Mouse (Mus musculus) right cerebral cortex, postnatal 4 days (tissue): ENCODE measurements around the gene Atp6v1a.
A peak's percentile ranks its signal among the peaks of the same experiment; 100 is the strongest.

Source experiments
- DNase-seq: peaks from one replicate; pipeline ENCODE4 v3.0.0-alpha.2; 2022

The Atp6v1a gene

DNA sequence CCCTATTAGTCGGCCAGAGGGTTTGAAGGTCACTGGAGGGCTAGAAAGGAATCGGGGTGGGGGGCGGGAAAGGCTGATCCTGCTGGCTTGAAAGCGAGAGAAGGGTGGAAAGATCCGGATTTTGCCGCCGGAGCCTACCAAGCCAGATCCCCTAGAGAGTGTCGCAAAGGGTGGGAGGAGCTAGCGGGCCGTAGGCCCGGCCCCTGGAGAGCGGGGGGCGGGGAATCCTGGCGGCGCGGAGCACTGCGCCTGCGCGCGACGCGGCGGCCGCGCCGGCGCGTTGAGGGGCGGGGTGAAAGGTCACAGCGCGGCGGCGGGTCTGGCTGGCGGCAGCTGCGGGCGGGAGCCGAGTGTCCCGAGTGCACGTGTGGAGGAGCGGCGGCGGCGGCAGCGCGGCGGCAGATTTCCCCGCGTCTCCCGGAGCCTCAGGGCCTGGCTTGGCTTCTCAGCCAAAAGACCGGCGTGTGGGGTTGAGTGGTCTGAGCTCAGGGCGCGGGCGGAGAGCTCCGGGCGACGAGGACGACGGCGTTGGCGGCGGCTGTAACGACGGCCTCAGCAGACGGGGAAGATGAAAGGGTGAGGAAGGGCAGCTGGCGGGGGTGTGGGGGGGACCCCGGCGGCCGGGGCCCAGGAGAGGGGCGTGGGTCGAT lies at the start of gene Atp6v1a, which contains the start of gene Naa50:
Gene Atp6v1a (minus strand): TSS at position 170 of the 650 bp plus-strand sequence.
Gene Naa50 (plus strand): TSS at position 295 of the 650 bp plus-strand sequence.
- DNase-seq = peak; percentile 96

GRCm38 (mm10) chr16:44188766-44189165 lies 49.3 kb upstream of the Atp6v1a start:
- no peak for DNase-seq

DNA sequence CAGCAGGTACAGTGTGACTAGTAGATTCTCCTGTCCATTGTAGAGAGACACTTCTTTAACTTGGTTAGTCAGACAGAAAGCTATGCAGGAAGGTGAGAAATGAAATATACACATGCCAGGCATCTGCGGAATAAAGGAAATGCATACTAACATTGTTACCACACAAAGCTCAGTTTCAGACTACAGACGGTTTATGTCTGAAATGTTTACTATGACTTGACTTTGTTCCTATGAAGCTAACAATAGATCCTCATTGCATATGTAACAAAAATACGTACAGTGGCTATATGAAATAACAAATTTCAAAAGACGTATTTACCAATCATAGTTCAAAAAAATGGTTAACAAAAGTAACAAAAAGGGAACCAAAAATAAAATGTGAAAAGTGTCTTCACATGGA lies 47.7 kb upstream of the Atp6v1a start:
- DNase-seq = no peak

DNA sequence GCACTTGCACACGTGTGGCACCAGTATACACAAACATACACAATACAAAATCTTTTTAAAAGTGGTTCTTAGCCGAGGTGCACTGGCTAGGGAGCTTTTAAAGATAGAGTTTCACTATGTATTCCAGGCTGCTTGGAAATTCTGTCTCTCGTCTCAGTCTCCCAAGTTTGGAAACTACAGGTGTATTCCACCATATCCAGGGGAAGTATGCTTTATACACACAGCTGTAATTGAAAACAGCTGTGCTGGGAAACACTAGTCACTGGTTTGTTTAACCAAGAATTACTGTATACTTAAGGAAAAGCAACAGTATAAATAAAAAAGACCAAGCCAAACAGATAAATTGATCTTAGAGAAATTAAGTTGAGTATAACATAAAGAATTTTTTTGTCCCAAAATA lies 45.3 kb upstream of the Atp6v1a start:
- DNase-seq = no peak

DNA sequence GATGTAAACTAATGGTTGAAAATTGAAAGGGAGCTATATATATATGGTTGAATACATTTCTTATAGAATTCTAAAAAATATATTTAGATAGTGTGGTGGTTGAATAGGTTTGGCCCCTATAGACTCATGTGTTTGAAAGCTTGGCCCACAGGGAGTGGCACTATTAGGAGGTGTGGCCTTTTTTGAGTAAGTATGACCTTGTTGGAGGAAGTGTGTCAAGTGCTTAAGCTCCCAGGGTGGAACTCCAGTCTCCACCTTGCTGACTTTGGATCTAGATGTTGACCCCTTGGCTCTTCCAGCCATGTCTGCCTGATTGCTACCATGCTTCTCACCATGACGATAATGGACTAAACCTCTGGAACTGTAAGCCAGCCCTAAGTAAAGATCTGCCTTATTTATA lies 43.1 kb upstream of the Atp6v1a start:
- no peak for DNase-seq

DNA sequence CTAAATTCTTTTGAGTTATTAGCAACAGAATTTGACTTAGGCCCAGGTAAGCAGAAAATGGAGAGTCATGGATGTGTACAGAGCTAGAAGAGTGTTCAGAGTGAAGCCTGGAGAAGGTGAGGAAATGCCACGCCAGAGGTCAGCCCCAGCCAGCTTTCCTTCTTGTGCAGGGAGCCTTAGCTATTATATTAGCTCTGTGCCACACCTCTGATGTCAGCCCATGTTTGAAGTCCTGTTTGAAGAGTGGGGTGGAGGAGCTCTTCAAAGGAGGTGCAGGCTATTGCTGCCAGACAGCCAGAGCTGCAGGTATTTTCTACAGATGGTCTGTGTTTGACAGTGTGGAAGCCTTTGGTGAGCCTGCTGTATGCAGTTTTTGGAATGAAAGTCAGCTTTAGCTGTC lies 39.0 kb upstream of the Atp6v1a start:
- no peak for DNase-seq

DNA sequence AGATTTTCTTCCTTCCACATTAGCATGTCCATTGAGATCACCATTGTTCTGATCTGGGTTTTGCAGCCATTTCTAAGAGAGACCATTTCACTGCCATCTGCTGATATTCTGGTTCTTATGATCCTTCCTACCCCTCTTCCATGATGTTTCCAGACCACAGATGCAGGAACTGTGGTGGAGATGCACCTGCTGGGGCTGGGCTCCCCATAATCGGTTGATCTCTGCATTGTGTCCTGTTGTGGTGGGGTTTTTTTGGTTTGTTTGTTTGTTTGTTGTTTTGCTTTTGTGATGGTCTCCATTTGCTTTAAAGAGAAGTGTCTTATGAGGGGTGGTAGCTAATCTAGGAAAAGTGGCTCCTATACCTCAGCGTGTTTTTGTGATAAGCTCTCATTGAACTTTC lies 37.0 kb upstream of the Atp6v1a start:
- DNase-seq = no peak

DNA sequence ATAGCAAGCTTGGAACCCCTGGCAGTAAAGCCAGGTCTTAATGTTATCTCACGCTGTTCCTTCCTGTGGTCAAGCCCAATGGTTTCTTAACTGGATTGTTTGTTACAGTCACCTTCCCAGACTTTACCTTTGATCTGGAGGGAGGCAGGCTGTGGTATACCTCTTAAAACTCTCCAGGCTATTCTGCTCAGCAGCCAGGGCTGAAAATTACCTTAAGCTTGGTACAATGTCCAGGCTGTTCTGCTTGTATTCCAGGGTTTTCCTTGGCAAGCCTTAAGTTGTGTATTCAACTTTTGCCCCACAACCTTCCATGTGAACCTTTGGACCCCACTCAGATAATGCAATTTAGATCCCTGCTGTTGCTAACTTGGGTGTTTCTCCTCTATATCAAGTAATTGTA lies 35.5 kb upstream of the Atp6v1a start:
- DNase-seq = no peak

GRCm38 (mm10) chr16:44173966-44174530 lies 34.5 kb upstream of the Atp6v1a start:
- no peak for DNase-seq

DNA sequence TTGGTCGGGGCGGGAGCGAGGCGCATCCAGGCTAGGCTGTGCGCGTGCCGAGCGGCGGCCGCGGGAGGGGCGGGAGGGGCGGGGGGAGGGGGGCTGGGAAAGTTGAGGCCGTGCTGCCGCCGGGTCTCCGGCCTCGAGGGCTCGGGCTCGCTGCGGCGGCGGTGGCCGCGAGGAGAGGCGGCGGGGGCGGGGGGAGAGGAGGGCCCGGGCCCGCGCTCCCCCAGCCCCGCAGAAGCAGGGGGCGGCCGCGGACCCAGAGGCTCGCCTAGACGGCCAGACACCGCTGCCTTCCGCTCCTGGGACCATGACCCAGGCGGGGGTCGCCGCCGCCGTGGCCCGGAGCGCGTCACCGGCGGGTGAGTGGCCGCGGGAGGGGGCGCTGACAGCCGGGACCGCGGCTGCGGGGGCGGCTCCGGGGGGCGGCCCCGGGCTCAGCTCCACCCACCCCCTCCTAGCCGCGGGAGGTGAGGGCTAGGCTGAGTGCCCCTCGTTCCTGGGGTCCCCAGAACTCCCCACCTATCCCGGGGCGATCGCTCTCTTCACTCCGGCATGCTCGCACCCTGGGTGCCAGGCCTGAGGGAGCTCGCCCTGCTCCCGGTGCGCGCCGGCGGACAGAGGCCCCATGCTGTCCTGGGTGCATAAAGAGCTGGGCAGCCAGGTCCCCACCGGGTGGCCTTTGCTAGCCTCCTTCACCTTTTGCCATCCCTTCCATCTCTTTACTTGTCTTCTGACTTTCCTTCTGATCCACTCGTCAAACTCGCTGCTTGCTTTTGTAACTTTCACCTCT lies 33.8 kb upstream of the Atp6v1a start, which contains the start of gene Usf3:
Gene Usf3 (plus strand): TSS at position 92 of the 787 bp plus-strand sequence.
- DNase-seq = peak; percentile 50

DNA sequence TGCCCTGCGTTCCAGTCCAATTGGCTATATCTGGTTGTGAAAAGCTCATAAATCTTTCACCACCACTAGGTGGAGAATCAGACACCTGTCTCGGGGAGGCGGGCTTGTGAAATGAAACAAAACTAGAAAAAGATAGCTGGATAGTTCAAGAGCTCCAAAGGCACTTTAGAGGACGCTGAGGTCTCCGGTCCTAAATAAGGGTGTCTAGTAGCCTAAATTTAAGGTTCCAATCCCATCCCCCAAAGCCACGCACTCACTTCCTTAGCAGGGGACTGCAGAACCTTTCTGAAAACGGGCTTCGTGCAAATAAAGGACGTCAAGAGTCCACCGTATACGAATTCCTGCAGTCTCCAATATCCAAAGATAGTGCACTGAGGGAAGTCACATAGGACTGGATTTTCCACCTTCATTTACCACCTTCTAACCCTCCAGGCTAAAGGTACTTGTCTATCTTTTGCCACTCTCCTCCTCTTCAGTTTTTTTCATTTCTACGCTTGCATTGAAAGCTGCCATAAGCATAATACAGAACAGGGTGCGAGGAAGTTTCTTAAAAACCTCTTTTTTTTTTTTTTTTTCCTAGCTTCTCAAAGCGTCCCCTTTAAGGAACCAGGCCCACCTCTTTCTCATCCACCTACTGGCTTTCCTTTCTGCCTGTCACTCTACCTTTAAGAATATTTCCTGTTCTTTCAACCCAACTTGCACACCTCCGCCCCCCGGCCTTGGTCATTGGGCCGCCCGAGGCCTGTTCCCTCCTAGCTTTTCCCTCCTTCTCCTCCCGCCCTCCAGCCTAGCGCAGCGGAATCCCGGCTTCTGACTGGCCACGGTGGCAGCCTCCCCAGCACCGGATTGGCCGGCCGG lies 33.0 kb upstream of the Atp6v1a start:
- peak; percentile 95 for DNase-seq

DNA sequence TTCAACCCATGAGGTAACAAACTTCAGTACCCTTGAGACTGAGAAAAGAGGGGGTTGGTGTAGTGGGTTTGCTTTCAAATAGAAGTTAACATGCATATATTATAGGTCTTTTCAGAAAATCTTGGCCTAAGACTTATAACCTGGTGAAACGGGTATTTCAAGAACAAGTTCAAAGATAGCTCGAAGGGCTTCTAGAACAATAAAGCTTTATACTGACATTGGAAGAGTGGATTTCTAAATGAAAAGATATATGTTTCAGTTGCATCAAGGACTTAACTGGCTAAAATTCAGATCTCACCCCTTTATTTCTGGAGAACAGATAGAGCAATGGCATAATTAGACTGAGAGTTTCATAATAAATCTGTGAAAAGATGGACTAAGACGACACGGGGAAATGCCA lies 29.5 kb upstream of the Atp6v1a start:
- DNase-seq = no peak

DNA sequence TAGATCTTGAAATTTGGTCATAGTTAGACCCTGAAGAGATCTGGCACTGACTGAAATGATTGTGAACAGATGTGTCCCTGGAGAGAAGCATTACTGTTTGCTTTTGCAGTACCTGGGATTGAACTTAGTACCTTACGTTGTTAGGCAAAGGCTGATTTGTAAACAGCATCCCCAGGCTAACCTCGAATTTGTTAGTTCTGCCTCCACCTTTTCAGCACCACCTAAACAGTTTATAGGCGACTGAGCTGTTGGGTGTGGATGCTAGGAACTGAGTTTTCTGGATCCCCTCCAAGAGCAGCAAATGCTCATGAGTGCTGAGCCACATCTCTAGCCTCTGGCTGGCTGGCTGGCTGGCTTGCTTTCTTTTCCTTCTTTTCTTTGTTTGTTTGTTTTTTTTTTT lies 25.7 kb upstream of the Atp6v1a start:
- no peak for DNase-seq

DNA sequence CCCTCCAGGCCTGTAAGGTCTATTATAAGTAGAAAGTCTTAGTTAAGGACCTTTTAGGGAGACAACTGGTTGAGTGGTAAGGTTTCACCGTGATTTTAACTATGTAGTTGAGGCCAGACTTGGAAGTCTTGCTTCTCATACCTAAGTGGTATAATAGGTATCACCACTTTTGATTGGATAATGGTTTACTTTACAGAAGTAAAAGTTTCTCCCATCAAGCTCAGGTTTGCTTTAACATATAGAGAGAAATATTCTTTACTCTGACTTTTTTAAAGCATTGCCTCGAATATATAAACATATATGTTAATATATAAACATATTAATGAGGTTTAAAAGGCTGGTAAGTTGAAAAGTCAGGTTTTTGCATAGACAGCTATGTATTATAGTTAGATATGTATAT lies 24.3 kb upstream of the Atp6v1a start:
- DNase-seq = no peak

DNA sequence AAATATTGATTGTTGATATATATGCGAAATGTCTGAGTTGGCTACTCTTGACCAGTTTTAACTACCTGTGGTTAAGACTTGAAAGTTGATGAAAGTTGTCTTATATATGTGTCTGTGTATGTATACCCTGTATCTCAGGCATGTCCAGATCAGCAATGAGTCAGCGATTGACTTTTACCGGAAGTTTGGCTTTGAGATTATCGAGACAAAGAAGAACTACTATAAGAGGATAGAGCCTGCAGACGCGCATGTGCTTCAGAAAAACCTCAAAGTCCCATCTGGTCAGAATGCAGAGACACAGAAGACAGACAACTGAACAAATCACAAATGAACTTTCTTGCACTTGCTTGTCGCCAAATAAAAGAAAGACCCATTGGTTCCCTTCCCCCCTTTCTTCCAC lies 19.8 kb upstream of the Atp6v1a start:
- DNase-seq = no peak

- DNase-seq = no peak
Measured at GRCm38 (mm10) chr16:44154497-44155057, 15.1 kb upstream of the Atp6v1a start.

DNA sequence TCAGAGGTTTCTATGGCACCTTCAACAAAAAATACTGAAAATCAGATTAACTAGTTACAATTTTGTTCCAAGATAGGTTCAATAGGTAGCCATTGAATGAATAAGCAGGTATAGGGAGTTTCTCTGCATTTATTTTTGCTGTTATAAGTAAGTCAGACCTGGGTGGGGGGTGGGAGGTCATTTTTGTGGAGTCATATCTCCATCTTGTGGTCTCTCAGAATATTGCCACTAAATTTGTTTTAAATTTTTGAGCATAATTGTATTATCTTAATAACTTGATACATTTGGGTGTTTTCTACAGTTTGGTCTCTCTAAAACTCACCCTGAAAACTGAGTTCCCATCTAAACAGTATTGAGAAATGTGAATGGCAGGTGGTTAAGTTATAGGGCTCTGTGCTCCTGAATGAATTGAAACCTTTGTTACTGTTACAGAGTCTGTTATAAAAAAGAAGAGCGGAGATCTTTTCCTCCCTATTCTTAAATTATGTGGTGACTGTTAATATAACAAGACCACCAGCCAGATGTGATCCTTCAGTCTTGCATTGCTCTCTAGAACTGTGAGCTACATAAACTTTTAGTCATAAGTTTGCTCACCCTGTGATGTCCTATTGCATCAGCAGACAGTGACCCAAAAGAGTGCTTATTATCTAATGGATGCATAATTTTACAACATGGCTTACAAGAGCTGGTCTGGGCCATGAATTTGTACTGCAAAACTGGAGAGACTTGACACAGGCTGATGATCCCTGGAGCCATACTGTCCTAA lies 9.7 kb upstream of the Atp6v1a start:
- no peak for DNase-seq

GRCm38 (mm10) chr16:44141483-44141882 lies 2.0 kb upstream of the Atp6v1a start:
- DNase-seq = no peak

- DNase-seq = peak; percentile 54
Measured at GRCm38 (mm10) chr16:44140186-44140787, 782 bp upstream of the Atp6v1a start.

- DNase-seq = peak; percentile 80
Measured at GRCm38 (mm10) chr16:44138979-44139535, 448 bp downstream of the Atp6v1a start.

DNA sequence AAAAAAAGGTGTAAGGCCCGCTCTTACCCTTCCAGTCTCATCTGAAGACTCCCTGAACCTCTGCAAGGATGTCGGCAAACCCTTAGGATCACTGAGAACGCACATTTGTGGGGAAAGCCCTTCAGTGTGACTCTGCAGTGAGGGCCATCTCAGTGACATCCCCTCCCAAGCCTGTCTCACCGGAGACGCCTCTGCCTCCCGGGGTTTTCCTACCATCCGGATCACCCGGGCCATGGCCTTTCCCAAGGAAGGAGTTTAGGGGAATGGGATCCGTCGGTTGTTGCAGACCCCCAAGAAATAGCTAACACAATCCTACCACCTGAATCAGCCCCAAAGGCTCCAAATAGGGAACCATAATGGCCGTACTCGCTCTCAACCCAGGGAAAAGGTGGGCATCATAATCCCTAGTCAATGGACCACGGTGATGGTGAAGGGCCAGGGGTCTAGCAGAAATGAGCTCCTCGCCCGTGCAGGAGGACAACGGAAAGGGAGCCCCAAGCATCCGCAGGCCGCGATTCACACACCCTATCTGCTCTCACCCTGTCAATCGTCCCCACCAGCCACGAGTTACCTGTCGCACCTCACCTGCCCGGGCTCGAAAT lies 1.0 kb downstream of the Atp6v1a start:
- no peak for DNase-seq
